Mouse (Mus musculus) CH12.LX (cell line): ENCODE measurements at regions not wholly inside any gene's neighbourhood (a gene's known extent, or its start where the extent isn't known, plus 50 kb on each side); places are given as distances from the start of the nearest gene placed in this dataset.

Source experiments
- DNase-seq: peaks from one replicate; pipeline ENCODE4 v3.0.0-alpha.2; 2013; ENCODE audit errors: extremely low read depth
- H3K27ac ChIP-seq: 2 replicates; pipeline ENCODE4 v1.5.1; 2012; ENCODE audit warnings: low read depth, mild to moderate bottlenecking, control low read depth, moderate library complexity; ENCODE audit not compliant: insufficient read depth
- H3K27me3 ChIP-seq: replicated peaks from 2 replicates; pipeline ENCODE3; 2012; ENCODE audit warnings: inconsistent platforms
- H3K36me3 ChIP-seq, 2 experiments: replicated peaks in 1 of 2; 2 replicates each; pipeline versions ENCODE3 to v1.6.1; 2012; ENCODE audit warnings: inconsistent platforms in 1 of 2, low read length in 1 of 2, mild to moderate bottlenecking in 1 of 2, mixed read lengths in 1 of 2, moderate library complexity in 1 of 2; ENCODE audit not compliant: control insufficient read depth in 1 of 2, insufficient read depth in 1 of 2
- H3K4me1 ChIP-seq, 2 experiments: 2 replicates each; pipeline ENCODE4 v1.6.1; 2012; ENCODE audit warnings: inconsistent platforms in 1 of 2, moderate library complexity in 1 of 2; ENCODE audit not compliant: insufficient read depth in 2 of 2, control insufficient read depth in 1 of 2
- H3K4me2 ChIP-seq: 2 replicates; pipeline ENCODE4 v1.6.1; 2012; ENCODE audit warnings: low read depth, mild to moderate bottlenecking, control low read depth; ENCODE audit not compliant: poor library complexity, insufficient read depth, severe bottlenecking
- H3K4me3 ChIP-seq, 3 experiments: fragments of 150-350 bp in 1 of 3; sonication (generic) in 1 of 3; replicated peaks in 1 of 3; 2 replicates each; pipeline versions ENCODE3 to v1.5.1; 2011 to 2012; ENCODE audit warnings: low read depth in 2 of 3, low read length in 2 of 3, mild to moderate bottlenecking in 2 of 3, moderate library complexity in 2 of 3, control low read depth in 1 of 3, improper control_type of control experiment in 1 of 3, inconsistent platforms in 1 of 3, mixed read lengths in 1 of 3; ENCODE audit not compliant: poor library complexity in 1 of 3
- H3K79me2 ChIP-seq: replicated peaks from 2 replicates; pipeline ENCODE4 v1.6.1; 2012; ENCODE audit warnings: mild to moderate bottlenecking, moderate library complexity; ENCODE audit not compliant: control insufficient read depth, poor library complexity, insufficient read depth, severe bottlenecking; ENCODE audit errors: extremely low read depth
- H3K9ac ChIP-seq: 2 replicates; pipeline ENCODE4 v1.6.1; 2012; ENCODE audit warnings: low read depth, mild to moderate bottlenecking, control low read depth, moderate library complexity; ENCODE audit not compliant: insufficient read depth
- H3K9me3 ChIP-seq: replicated peaks from 2 replicates; pipeline ENCODE3; 2012; ENCODE audit warnings: low read length, inconsistent platforms, mixed read lengths
- CHD1 ChIP-seq: IDR thresholded peaks from 2 replicates; pipeline ENCODE4 v1.6.1; 2012; ENCODE audit warnings: low read depth, low read length, improper control_type of control experiment, inconsistent platforms
- E2F4 ChIP-seq: IDR thresholded peaks from 2 replicates; pipeline ENCODE4 v1.6.1; 2011; ENCODE audit warnings: low read depth, low read length, improper control_type of control experiment; ENCODE audit not compliant: insufficient replicate concordance
- EP300 ChIP-seq: IDR thresholded peaks from 2 replicates; pipeline ENCODE4 v1.6.1; 2011; ENCODE audit warnings: low read length, improper control_type of control experiment
- ETS1 ChIP-seq: conservative IDR thresholded peaks from 2 replicates; pipeline ENCODE4 v1.6.1; 2012; ENCODE audit warnings: low read depth, mild to moderate bottlenecking, inconsistent platforms, low read length, improper control_type of control experiment, moderate library complexity
- HCFC1 ChIP-seq: IDR thresholded peaks from 2 replicates; pipeline ENCODE4 v1.6.1; 2012; ENCODE audit warnings: low read depth, mild to moderate bottlenecking, inconsistent platforms, low read length, improper control_type of control experiment
- IRF4 ChIP-seq: IDR thresholded peaks from 2 replicates; pipeline ENCODE4 v1.6.1; 2014; ENCODE audit warnings: low read depth, mild to moderate bottlenecking, inconsistent platforms, low read length, improper control_type of control experiment
- JUN ChIP-seq: IDR thresholded peaks from 2 replicates; pipeline ENCODE4 v1.6.1; 2011; ENCODE audit warnings: low read depth, mild to moderate bottlenecking, low read length, improper control_type of control experiment, moderate library complexity; ENCODE audit not compliant: insufficient read depth
- MAFK ChIP-seq: IDR thresholded peaks from 2 replicates; pipeline ENCODE4 v1.6.1; 2011; ENCODE audit warnings: low read length, improper control_type of control experiment; ENCODE audit not compliant: insufficient replicate concordance
- MAX ChIP-seq: IDR thresholded peaks from 2 replicates; pipeline ENCODE4 v1.6.1; 2011; ENCODE audit warnings: low read length, improper control_type of control experiment
- MEF2A ChIP-seq: IDR thresholded peaks from 2 replicates; pipeline ENCODE4 v1.6.1; 2014; ENCODE audit warnings: low read depth, mild to moderate bottlenecking, inconsistent platforms, low read length, improper control_type of control experiment, borderline replicate concordance
- NELFE ChIP-seq: IDR thresholded peaks from 2 replicates; pipeline ENCODE4 v1.6.1; 2011; ENCODE audit warnings: low read depth, low read length, improper control_type of control experiment
- NRF1 ChIP-seq: IDR thresholded peaks from 2 replicates; pipeline ENCODE4 v1.6.1; 2014; ENCODE audit warnings: low read depth, mild to moderate bottlenecking, inconsistent platforms, low read length, improper control_type of control experiment, moderate library complexity
- POLR2AphosphoS2 ChIP-seq: IDR thresholded peaks from 2 replicates; pipeline ENCODE4 v1.6.1; 2011; ENCODE audit warnings: low read depth, low read length, improper control_type of control experiment
- RCOR1 ChIP-seq: conservative IDR thresholded peaks from 2 replicates; pipeline ENCODE4 v1.6.1; 2012; ENCODE audit warnings: low read depth, mild to moderate bottlenecking, inconsistent platforms, low read length, improper control_type of control experiment
- TBP ChIP-seq: conservative IDR thresholded peaks from 2 replicates; pipeline ENCODE4 v1.6.1; 2011; ENCODE audit warnings: low read depth, low read length, improper control_type of control experiment
- UBTF ChIP-seq: IDR thresholded peaks from 2 replicates; pipeline ENCODE4 v1.6.1; 2012; ENCODE audit warnings: low read depth, mild to moderate bottlenecking, inconsistent platforms, low read length, improper control_type of control experiment, moderate library complexity
- USF2 ChIP-seq: conservative IDR thresholded peaks from 2 replicates; pipeline ENCODE4 v1.6.1; 2011; ENCODE audit warnings: low read depth, low read length, improper control_type of control experiment
- ZC3H11A ChIP-seq: IDR thresholded peaks from 2 replicates; pipeline ENCODE4 v1.6.1; 2012; ENCODE audit warnings: low read depth, mild to moderate bottlenecking, inconsistent platforms, low read length, improper control_type of control experiment
- ZKSCAN1 ChIP-seq: IDR thresholded peaks from 2 replicates; pipeline ENCODE4 v1.6.1; 2012; ENCODE audit warnings: low read depth, inconsistent platforms, low read length, improper control_type of control experiment, borderline replicate concordance
- ZMIZ1 ChIP-seq: IDR thresholded peaks from 2 replicates; pipeline ENCODE4 v1.6.1; 2012; ENCODE audit warnings: low read depth, mild to moderate bottlenecking, inconsistent platforms, low read length, improper control_type of control experiment
- dilution Hi-C: fragments of 300-500 bp; cut with MboI; formaldehyde crosslinking; loops from 2 replicates; pipeline ENCODE4 v1.14.3; 2020; ENCODE audit warnings: low sequenced_read_pairs; ENCODE audit not compliant: extremely low pct_unique_long_range_greater_than_20kb, extremely low pct_ligation_motif_present
- in situ Hi-C: fragments of 300-500 bp; cut with MboI; formaldehyde crosslinking; loops from 3 replicates; pipeline ENCODE4 v1.14.3; 2019; ENCODE audit warnings: low sequenced_read_pairs, low pct_ligation_motif_present, low pct_unique_long_range_greater_than_20kb, mixed read lengths

DNA sequence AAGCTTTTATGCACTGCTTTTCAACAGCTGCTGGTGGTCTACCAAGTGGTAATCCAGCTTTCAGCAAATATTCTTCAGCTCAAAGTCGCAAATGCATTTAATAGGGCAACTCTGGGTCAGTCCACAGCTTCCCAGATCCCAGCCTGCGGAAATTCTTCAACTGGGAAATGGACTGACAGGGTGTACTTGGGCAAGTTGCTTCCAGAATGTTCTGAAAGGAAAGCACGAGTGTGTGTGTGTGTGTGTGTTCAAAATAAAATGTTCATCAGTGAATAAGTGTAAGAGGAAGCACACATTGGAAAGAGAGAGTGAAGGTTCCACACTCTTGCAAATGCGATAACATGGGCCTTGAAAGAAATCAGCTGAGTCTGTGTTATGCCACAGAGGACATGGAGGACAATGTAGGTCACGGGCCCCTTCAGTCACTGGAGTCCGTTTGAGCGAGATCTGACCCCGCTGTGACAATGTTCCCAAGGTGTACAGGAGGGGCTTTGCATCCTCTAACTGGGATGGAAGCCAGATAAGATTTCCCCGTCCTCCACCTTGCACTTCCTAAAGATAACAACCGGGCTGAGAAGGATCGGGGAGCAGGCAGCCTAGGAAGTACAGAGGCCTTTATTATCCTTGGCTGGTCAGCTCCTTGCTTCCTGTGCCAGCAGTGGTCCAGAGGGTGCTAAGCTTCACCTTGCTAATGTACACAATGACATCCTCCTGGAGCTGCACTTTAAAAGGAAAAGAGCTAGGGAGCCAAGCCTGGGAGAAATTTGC lies 187.2 kb upstream of the Irx3 start:
- Histone ChIP-seq H3K27me3 (no peaks in the 10 kb centered on the region), H3K9me3 (peaks cover 74% of the 10 kb centered on the region), H3K79me2 (no peaks in the 10 kb centered on the region), H3K4me3 (no peak overlapping the region), H3K36me3 (no peaks in the 10 kb centered on the region), H3K27ac (no peak overlapping the region), H3K9ac (no peak overlapping the region), H3K4me2 (no peak overlapping the region), H3K4me1 (no peaks in the 10 kb centered on the region)
- TF ChIP-seq NRF1 (no peak), TBP (no peak), MEF2A (no peak), POLR2AphosphoS2 (no peak), EP300 (no peak), USF2 (no peak), ZKSCAN1 (no peak), ZC3H11A (no peak), E2F4 (no peak), RCOR1 (no peak), ETS1 (no peak), NELFE (no peak), ZMIZ1 (no peak)
- dilution Hi-C loops (no loop called here), in situ Hi-C loops (no loop called here)
- DNase-seq: no peak

DNA sequence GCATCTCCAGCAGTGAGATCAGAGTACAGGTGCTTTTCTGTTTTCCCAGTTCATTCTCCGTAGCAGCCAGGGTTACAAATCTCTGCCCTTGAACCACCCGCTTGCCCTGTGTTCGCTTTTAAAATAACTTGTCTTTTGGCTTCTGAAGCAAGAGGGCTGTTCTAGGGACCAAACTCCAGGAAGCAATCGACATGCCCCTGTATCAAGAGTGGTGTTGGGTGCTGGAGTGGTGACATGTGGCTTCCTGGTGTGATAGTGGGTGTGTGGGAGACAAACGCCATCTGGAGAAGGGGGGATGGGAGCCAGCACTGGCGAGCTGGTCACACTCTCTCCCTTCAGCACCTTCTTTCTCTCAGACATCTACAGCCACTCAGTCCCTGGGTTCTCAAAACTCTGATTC lies 186.0 kb upstream of the Irx3 start:
- TF ChIP-seq MAFK (no peak), MAX (no peak), ZC3H11A (no peak), ZMIZ1 (no peak), TBP (no peak), JUN (no peak), USF2 (no peak), UBTF (no peak), HCFC1 (no peak), CHD1 (no peak), POLR2AphosphoS2 (no peak), IRF4 (no peak)

More for the DNA sequence above, 186.0 kb upstream of the Irx3 start:
- in situ Hi-C loops: no loop called here
- H3K4me1 ChIP-seq: no peaks in the 10 kb centered on the region
- dilution Hi-C loops: no loop called here
- no peaks in the 10 kb centered on the region for H3K36me3 ChIP-seq
- H3K27me3 ChIP-seq: no peaks in the 10 kb centered on the region
- H3K79me2 ChIP-seq: no peaks in the 10 kb centered on the region
- no peak for DNase-seq
- H3K4me3 ChIP-seq: no peak overlapping the region
- peaks cover 74% of the 10 kb centered on the region for H3K9me3 ChIP-seq
- H3K27ac ChIP-seq: no peak overlapping the region
- H3K9ac ChIP-seq: no peak overlapping the region
- no peak overlapping the region for H3K4me2 ChIP-seq
